Mouse (Mus musculus) MEL (cell line): Measurements from ENCODE around the gene Raly.

Experiments
- CHD1 ChIP-seq: IDR thresholded peaks from 2 replicates; pipeline ENCODE4 v1.6.1; 2012; ENCODE audit warnings: low read depth, mild to moderate bottlenecking, inconsistent platforms, low read length, improper control_type of control experiment
- CTCF ChIP-seq, 3 experiments: IDR thresholded peaks in 2 of 3; conservative IDR thresholded peaks in 1 of 3; 2 replicates each; pipeline ENCODE4 v1.5.1; 2011 to 2012; ENCODE audit warnings: low read length in 3 of 3, low read depth in 2 of 3, mild to moderate bottlenecking in 2 of 3, improper control_type of control experiment in 1 of 3, inconsistent platforms in 1 of 3, mixed read lengths in 1 of 3, moderate library complexity in 1 of 3; ENCODE audit not compliant: control insufficient read depth in 1 of 3, insufficient read depth in 1 of 3, poor library complexity in 1 of 3, severe bottlenecking in 1 of 3
- E2F4 ChIP-seq: IDR thresholded peaks from 2 replicates; pipeline ENCODE4 v1.6.1; 2011; ENCODE audit warnings: low read depth, low read length, improper control_type of control experiment, borderline replicate concordance
- EP300 ChIP-seq, 2 experiments: IDR thresholded peaks; 2 replicates each; pipeline ENCODE4 v1.6.1; 2011; ENCODE audit warnings: improper control_type of control experiment in 2 of 2, low read length in 2 of 2, low read depth in 1 of 2, mild to moderate bottlenecking in 1 of 2
- GATA1 ChIP-seq: IDR thresholded peaks from 2 replicates; pipeline ENCODE4 v1.6.1; 2011; ENCODE audit warnings: low read depth, low read length, improper control_type of control experiment
- HCFC1 ChIP-seq: IDR thresholded peaks from 2 replicates; pipeline ENCODE4 v1.6.1; 2012; ENCODE audit warnings: low read depth, mild to moderate bottlenecking, inconsistent platforms, low read length, improper control_type of control experiment, moderate library complexity
- KAT2A ChIP-seq: conservative IDR thresholded peaks from 2 replicates; pipeline ENCODE4 v1.6.1; 2012; ENCODE audit warnings: low read depth, low read length, improper control_type of control experiment, inconsistent platforms
- MXI1 ChIP-seq: IDR thresholded peaks from 2 replicates; pipeline ENCODE4 v1.6.1; 2011; ENCODE audit warnings: mild to moderate bottlenecking, low read depth, low read length, improper control_type of control experiment
- POLR2A ChIP-seq, 2 experiments: IDR thresholded peaks; 2 replicates each; pipeline ENCODE4 v1.6.1; 2011 to 2012; ENCODE audit warnings: low read length in 2 of 2, mild to moderate bottlenecking in 2 of 2, control low read depth in 1 of 2, improper control_type of control experiment in 1 of 2, low read depth in 1 of 2, moderate library complexity in 1 of 2; ENCODE audit not compliant: control insufficient read depth in 1 of 2, insufficient read depth in 1 of 2, poor library complexity in 1 of 2
- POLR2AphosphoS5 ChIP-seq: IDR thresholded peaks from 2 replicates; pipeline ENCODE4 v1.6.1; 2012; ENCODE audit warnings: low read depth, borderline replicate concordance, mild to moderate bottlenecking, inconsistent platforms, low read length, moderate library complexity, mixed read lengths
- RAD21 ChIP-seq: IDR thresholded peaks from 2 replicates; pipeline ENCODE4 v1.6.1; 2011; ENCODE audit warnings: mild to moderate bottlenecking, low read depth, low read length, improper control_type of control experiment
- SIN3A ChIP-seq: IDR thresholded peaks from 2 replicates; pipeline ENCODE4 v1.6.1; 2012; ENCODE audit warnings: low read length, improper control_type of control experiment, inconsistent platforms
- USF2 ChIP-seq, 2 experiments: IDR thresholded peaks; 2 replicates each; pipeline ENCODE4 v1.6.1; 2011 to 2012; ENCODE audit warnings: improper control_type of control experiment in 2 of 2, low read length in 2 of 2, borderline replicate concordance in 1 of 2, inconsistent platforms in 1 of 2, low read depth in 1 of 2, mild to moderate bottlenecking in 1 of 2; ENCODE audit not compliant: insufficient read depth in 1 of 2

GRCm38 (mm10) chr2:154785284-154785683, 5.6 kb upstream of the Raly start:
- TF ChIP-seq HCFC1: no peak
- TF ChIP-seq EP300 (IDR thresholded peaks at IDR 0.05; ENCODE audit: low read depth in 1 of 2, low read length in 2 of 2): no peak
- TF ChIP-seq CTCF (IDR thresholded peaks at IDR 0.05 in 2 of 3, conservative IDR thresholded peaks at IDR 0.05 in 1 of 3; ENCODE audit: control insufficient read depth in 1 of 3, insufficient read depth in 1 of 3, low read depth in 2 of 3, low read length in 3 of 3, poor library complexity in 1 of 3, severe bottlenecking in 1 of 3): no peak
- no peak for TF ChIP-seq RAD21
- TF ChIP-seq GATA1: no peak
- TF ChIP-seq KAT2A: no peak
- no peak for TF ChIP-seq POLR2A (IDR thresholded peaks at IDR 0.05; ENCODE audit: control insufficient read depth in 1 of 2, insufficient read depth in 1 of 2, low read depth in 1 of 2, low read length in 2 of 2, poor library complexity in 1 of 2)
- no peak for TF ChIP-seq POLR2AphosphoS5
- no peak for TF ChIP-seq E2F4
- no peak for TF ChIP-seq USF2 (IDR thresholded peaks at IDR 0.05; ENCODE audit: borderline replicate concordance in 1 of 2, insufficient read depth in 1 of 2, low read depth in 1 of 2, low read length in 2 of 2)
- no peak for TF ChIP-seq SIN3A
- no peak for TF ChIP-seq MXI1
- no peak for TF ChIP-seq CHD1
